Mouse (Mus musculus) C2C12 (cell line): ENCODE data around the gene Gm9913.

Source experiments
- CEBPB ChIP-seq: IDR thresholded peaks from one replicate; pipeline ENCODE4 v1.6.1; 2011; ENCODE audit warnings: low read depth, mild to moderate bottlenecking, control low read depth, moderate library complexity
- CTCF ChIP-seq: IDR thresholded peaks from one replicate; pipeline ENCODE4 v1.5.1; 2011; ENCODE audit not compliant: control insufficient read depth, insufficient read depth, insufficient read length
- FOSL1 ChIP-seq: IDR thresholded peaks from one replicate; pipeline ENCODE4 v1.8.0; 2011; ENCODE audit warnings: mild to moderate bottlenecking, low read length; ENCODE audit not compliant: poor library complexity, insufficient read depth, severe bottlenecking
- MAX ChIP-seq: IDR thresholded peaks from one replicate; pipeline ENCODE4 v1.6.1; 2011; ENCODE audit warnings: mild to moderate bottlenecking, control low read depth
- MYOD1 ChIP-seq: IDR thresholded peaks from one replicate; pipeline ENCODE4 v1.6.1; 2011; ENCODE audit warnings: low read depth; ENCODE audit not compliant: control insufficient read depth, insufficient read length
- MYOG ChIP-seq: IDR thresholded peaks from one replicate; pipeline ENCODE4 v1.6.1; 2011; ENCODE audit not compliant: control insufficient read depth, insufficient read length; ENCODE audit errors: extremely low read depth
- USF1 ChIP-seq: IDR thresholded peaks from one replicate; pipeline ENCODE4 v1.6.1; 2011; ENCODE audit warnings: low read depth, mild to moderate bottlenecking, control low read depth, moderate library complexity

DNA sequence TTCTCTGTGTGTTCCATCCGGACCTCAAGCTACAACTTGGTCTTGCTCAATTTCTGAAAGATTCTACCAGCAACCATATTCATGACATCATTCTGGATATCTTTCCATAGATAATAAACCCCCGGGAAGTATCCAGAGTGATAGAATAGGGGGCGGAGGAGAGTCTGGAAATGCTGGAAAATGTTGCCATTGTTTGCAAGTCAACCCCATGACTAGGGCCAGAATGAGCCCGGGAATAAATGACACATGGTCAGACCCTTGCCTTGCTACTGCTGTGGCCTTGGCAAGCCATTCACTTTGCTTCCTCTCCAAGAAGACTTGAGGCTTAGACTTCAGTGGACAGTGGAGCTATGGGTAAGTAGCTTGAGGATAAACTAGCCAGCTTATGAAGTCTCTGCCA, 7.0 kb downstream of the Gm9913 start:
- no peak for TF ChIP-seq CTCF
- TF ChIP-seq MYOD1 = no peak
- no peak for TF ChIP-seq MYOG
- TF ChIP-seq MAX = no peak
- TF ChIP-seq CEBPB = no peak
- no peak for TF ChIP-seq USF1
- no peak for TF ChIP-seq FOSL1
